Comparison of ENCODE assay signal across 9 mouse cellular contexts in genomic region chr8:120599504-120599903, GRCm38 (mm10). TPM values are rescaled to one million over a fixed set of nuclear protein-coding genes. Genes with fewer than 3 reads are reported as not detected.
DNase-seq lines count a peak whose midpoint lies in the region; ATAC-seq lines count a peak whose summit lies in the region.
"Had no signal": no experiment of that assay in that cellular context is flagged by ENCODE, and none has a peak within 500 bp of the region (broad histone marks: within the 10 kb centered on the region; RNA-seq: fewer than 3 reads in every experiment).

No protein-coding gene starts in this region.

- peaks cover 25% of the 10 kb centered on the region for H3K27me3 ChIP-seq in heart, embryonic 10.5 days (ENCODE audit: insufficient read depth, poor library complexity, severe bottlenecking)
- H3K27me3 ChIP-seq: lung, embryonic 15.5 days had no signal

- 46% methylated on average over 7 of the region's 7 CpGs for WGBS in heart, embryonic 10.5 days

- no peaks in the 10 kb centered on the region for H3K36me3 ChIP-seq in heart, embryonic 10.5 days
- H3K36me3 ChIP-seq: lung, embryonic 15.5 days had no signal

- no peak overlapping the region for H3K4me3 ChIP-seq in heart, embryonic 10.5 days
- H3K4me3 ChIP-seq: lung, embryonic 15.5 days had no signal

- H3K4me1 ChIP-seq in heart, embryonic 10.5 days: peaks cover 16% of the 10 kb centered on the region

- no peaks in the 10 kb centered on the region for H3K9me3 ChIP-seq in heart, embryonic 10.5 days
- H3K9me3 ChIP-seq: lung, embryonic 15.5 days had no signal

- no peak overlapping the region for H3K27ac ChIP-seq in heart, embryonic 10.5 days
- H3K27ac ChIP-seq: lung, embryonic 15.5 days had no signal

- ATAC-seq in common myeloid progenitor, adult 5-6 weeks (replicated peaks; ENCODE audit: low read depth, poor library complexity, severe bottlenecking): peak; percentile 75
- peak; percentile 67 for ATAC-seq in granulocyte monocyte progenitor cell, adult 5-6 weeks (replicated peaks; ENCODE audit: poor library complexity, severe bottlenecking)
- 0 out of 2 replicates have a peak, but pooled peaks have one; percentile 14 for ATAC-seq in megakaryocyte-erythroid progenitor cell, adult 5-6 weeks (replicated peaks; ENCODE audit: low FRiP score, low TSS enrichment, poor library complexity, severe bottlenecking)

- DNase-seq in heart, adult 11 months: peak; percentile 95
- DNase-seq in heart, embryonic 10.5 days (ENCODE audit: low spot score): no peak
- DNase-seq in adipocyte (ENCODE audit: low spot score): peak; percentile 75
- peak; percentile 71 to 76 for DNase-seq in layer of hippocampus, postnatal 36 days
- peak; percentile 79 to 94 for DNase-seq in spleen, postnatal 4 days (ENCODE audit: low spot score in 2 of 2)

RNA-seq across cellular contexts. Expression of gene Gins2, which starts 10.4 kb away (rescaled TPM):
- polyA plus RNA-seq in heart, embryonic 10.5 days (2016; fragmentation: Nextera tagmentation; extraction: Ambion mirVana): 106 and 125 TPM in 2 replicates
- total RNA-seq in common myeloid progenitor, adult 5-6 weeks (2017): 22.9 and 48.0 TPM in 2 replicates
- 54.6 and 81.8 TPM in 2 replicates for total RNA-seq in granulocyte monocyte progenitor cell, adult 5-6 weeks (2014; fragmentation: Nextera tagmentation)
- total RNA-seq in granulocyte monocyte progenitor cell, adult 5-6 weeks (2017): 42.4 and 47.6 TPM in 2 replicates
- total RNA-seq in layer of hippocampus, postnatal 36 days (2021): 1 to 10 TPM; 4.8 to 5.5 TPM
- total RNA-seq in megakaryocyte-erythroid progenitor cell, adult 5-6 weeks (2014; fragmentation: Nextera tagmentation): 76.6 and 99.8 TPM in 2 replicates
- total RNA-seq in megakaryocyte-erythroid progenitor cell, adult 5-6 weeks (2017): 43.8 and 62.0 TPM in 2 replicates

RNA-seq across cellular contexts. Expression of gene 1190005I06Rik, which starts 47.9 kb away (rescaled TPM):
- 4.6 and 7.7 TPM in 2 replicates for polyA plus RNA-seq in heart, embryonic 10.5 days (2016; fragmentation: Nextera tagmentation; extraction: Ambion mirVana)
- 1.2 TPM in 1 of 2 replicates, not detected in the other for total RNA-seq in common myeloid progenitor, adult 5-6 weeks (2017)
- not detected in 2 replicates for total RNA-seq in granulocyte monocyte progenitor cell, adult 5-6 weeks (2014; fragmentation: Nextera tagmentation)
- 0.60 TPM in 1 of 2 replicates, not detected in the other for total RNA-seq in granulocyte monocyte progenitor cell, adult 5-6 weeks (2017)
- total RNA-seq in layer of hippocampus, postnatal 36 days (2021): 10 to 100 TPM; 13.1 to 13.4 TPM
- not detected in 2 replicates for total RNA-seq in megakaryocyte-erythroid progenitor cell, adult 5-6 weeks (2014; fragmentation: Nextera tagmentation)
- total RNA-seq in megakaryocyte-erythroid progenitor cell, adult 5-6 weeks (2017): not detected in 2 replicates

Comparison
In these comparisons a context has a peak if more than half of its experiments do, and no peak if none do; other contexts are left out.
1. ATAC-seq: peak in every context shown above with its lines; median percentile 75 in common myeloid progenitor, adult 5-6 weeks; 67 in granulocyte monocyte progenitor cell, adult 5-6 weeks; 14 in megakaryocyte-erythroid progenitor cell, adult 5-6 weeks.